Mouse (Mus musculus) heart, adult 2 months (tissue): Measurements from ENCODE around the gene Frmpd4. TPM values are rescaled to one million over a fixed set of nuclear protein-coding genes. Genes with fewer than 3 reads are reported as not detected.

Source experiments
- DNase-seq, 2 experiments: peaks; one replicate each; pipeline ENCODE4 v3.0.0; 2021
- H3K27ac ChIP-seq: fragments of 200-600 bp; 2 replicates; pipeline ENCODE4 v1.8.1; 2022
- H3K27me3 ChIP-seq: fragments of 200-500 bp; 2 replicates; pipeline ENCODE4 v1.6.1; 2012; ENCODE audit warnings: mild to moderate bottlenecking, low read length, inconsistent platforms, mixed read lengths; ENCODE audit not compliant: control insufficient read depth, insufficient read depth
- H3K36me3 ChIP-seq: fragments of 200-500 bp; 2 replicates; pipeline ENCODE4 v1.6.1; 2012; ENCODE audit warnings: low read length, inconsistent platforms; ENCODE audit not compliant: control insufficient read depth, insufficient read depth
- H3K4me1 ChIP-seq: fragments of 200-500 bp; 2 replicates; pipeline ENCODE4 v1.6.1; 2011; ENCODE audit warnings: low read length; ENCODE audit not compliant: control insufficient read depth, insufficient read depth
- H3K4me3 ChIP-seq: fragments of 200-600 bp; 2 replicates; pipeline ENCODE4 v1.8.1; 2022
- H3K79me2 ChIP-seq: fragments of 200-500 bp; replicated peaks from 2 replicates; pipeline ENCODE4 v1.6.1; 2012; ENCODE audit warnings: mild to moderate bottlenecking, inconsistent platforms, low read length, moderate library complexity, mixed read lengths; ENCODE audit not compliant: control insufficient read depth, insufficient read depth
- H3K9ac ChIP-seq: fragments of 200-500 bp; 2 replicates; pipeline ENCODE4 v1.6.1; 2012; ENCODE audit warnings: low read depth, mild to moderate bottlenecking, control low read depth, inconsistent platforms, low read length, mixed read lengths
- CTCF ChIP-seq: fragments of 200-600 bp; IDR thresholded peaks from 2 replicates; pipeline ENCODE4 v1.8.1; 2022; ENCODE audit warnings: antibody characterized with exemption, mild to moderate bottlenecking, moderate library complexity
- EP300 ChIP-seq: fragments of 200-500 bp; IDR thresholded peaks from 2 replicates; pipeline ENCODE4 v1.6.1; 2011; ENCODE audit warnings: low read depth, low read length, control low read depth; ENCODE audit not compliant: insufficient read depth
- POLR2A ChIP-seq: fragments of 200-500 bp; IDR thresholded peaks from 2 replicates; pipeline ENCODE4 v1.6.1; 2011; ENCODE audit warnings: mild to moderate bottlenecking, low read depth, low read length, control low read depth; ENCODE audit not compliant: insufficient read depth
- WGBS: fragments of 180-500 bp; shearing (Covaris S2); methylation state at CpG from one replicate; pipeline ENCODE4 v1.1.7; 2018; 5-methylcytosine and 5-hydroxymethylcytosine counted together
- intact Hi-C: fragments of 180-260 bp; cut with DNase I; formaldehyde crosslinking; loops from one replicate; pipeline ENCODE4 v1.15.1; 2025
- long read RNA-seq: library from polyadenylated mRNA; stranded (forward); transcript quantifications from one replicate; pipeline ENCODE4 v2.0.0, GENCODE M21; 2021
- polyA plus RNA-seq: library from polyadenylated mRNA; depleted of rRNA; stranded (reverse); fragments of >200 nt; gene quantifications from 2 replicates; pipeline ENCODE4 v1.2.3, GENCODE M21; 2012; rRNA removed
- total RNA-seq, 2 experiments: library from RNA; stranded (reverse); gene quantifications; 2 replicates each; pipeline ENCODE4 v1.2.3; 2021

The Frmpd4 gene
- total RNA-seq (not detected), polyA plus RNA-seq (not detected in 2 replicates)
- long read RNA-seq, result 0 reads

GRCm38 (mm10) chrX:168577131-168577530 is at the start of gene Frmpd4:
Gene Frmpd4 (minus strand): TSS chrX:168577231.
- Histone ChIP-seq H3K27me3 (no peaks in the 10 kb centered on the region), H3K27ac (no peak within 1 kb of the TSS), H3K4me3 (no peak within 1 kb of the TSS), H3K36me3 (no peaks in the 10 kb centered on the region), H3K9ac (no peak within 1 kb of the TSS), H3K4me1 (no peaks in the 10 kb centered on the region), H3K79me2 (no peaks in the 10 kb centered on the region)
- no peak for DNase-seq
- intact Hi-C loops, result no loop called here
- WGBS, result 79% methylated on average over 5 of the region's 5 CpGs
- TF ChIP-seq POLR2A (no peak), CTCF (no peak), EP300 (no peak)

DNA sequence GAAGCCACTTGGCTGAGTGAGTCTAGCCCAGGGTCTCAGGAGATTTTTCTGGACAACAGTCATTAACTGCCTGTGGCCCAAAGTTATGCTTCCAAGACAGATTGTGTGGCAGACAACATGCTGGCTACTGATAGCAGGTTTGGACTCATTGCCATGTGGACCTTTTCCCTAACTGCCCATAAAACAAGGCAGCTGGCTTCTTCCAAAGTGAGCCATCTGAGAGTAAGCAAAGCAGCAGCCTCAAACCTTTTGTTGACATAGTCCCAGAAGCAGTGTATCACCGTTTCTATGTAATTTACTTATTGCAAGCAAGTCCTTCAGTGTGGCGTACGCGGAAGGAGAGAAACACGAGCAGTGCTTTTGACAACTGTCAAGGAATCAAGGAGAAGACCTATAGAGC is 18.2 kb upstream of the Frmpd4 start:
- no peak for DNase-seq
- Histone ChIP-seq H3K4me1 (no peaks in the 10 kb centered on the region), H3K36me3 (no peaks in the 10 kb centered on the region), H3K4me3 (no peak overlapping the region), H3K9ac (no peak overlapping the region), H3K79me2 (no peaks in the 10 kb centered on the region), H3K27me3 (no peaks in the 10 kb centered on the region), H3K27ac (no peak overlapping the region)
- WGBS, result 59% methylated on average over 5 of the region's 5 CpGs
- intact Hi-C loops, result no loop called here
- TF ChIP-seq POLR2A (no peak), EP300 (no peak), CTCF (no peak)

GRCm38 (mm10) chrX:168584303-168584702 is 7.3 kb upstream of the Frmpd4 start:
- no peak overlapping the region for H3K27ac ChIP-seq
- H3K79me2 ChIP-seq, result no peaks in the 10 kb centered on the region
- peak; percentile 56 for TF ChIP-seq CTCF
- no peak for TF ChIP-seq POLR2A
- TF ChIP-seq EP300, result no peak
- no peak for DNase-seq
- 33% methylated on average over 1 of the region's 1 CpGs for WGBS
- H3K36me3 ChIP-seq, result no peaks in the 10 kb centered on the region
- intact Hi-C loops, result loop anchor here (10.0 kb wide), 1 partner anchor 350 kb away; no protein-coding TSS in a partner anchor
- no peaks in the 10 kb centered on the region for H3K27me3 ChIP-seq
- no peaks in the 10 kb centered on the region for H3K4me1 ChIP-seq
- H3K9ac ChIP-seq, result no peak overlapping the region
- H3K4me3 ChIP-seq, result no peak overlapping the region

DNA sequence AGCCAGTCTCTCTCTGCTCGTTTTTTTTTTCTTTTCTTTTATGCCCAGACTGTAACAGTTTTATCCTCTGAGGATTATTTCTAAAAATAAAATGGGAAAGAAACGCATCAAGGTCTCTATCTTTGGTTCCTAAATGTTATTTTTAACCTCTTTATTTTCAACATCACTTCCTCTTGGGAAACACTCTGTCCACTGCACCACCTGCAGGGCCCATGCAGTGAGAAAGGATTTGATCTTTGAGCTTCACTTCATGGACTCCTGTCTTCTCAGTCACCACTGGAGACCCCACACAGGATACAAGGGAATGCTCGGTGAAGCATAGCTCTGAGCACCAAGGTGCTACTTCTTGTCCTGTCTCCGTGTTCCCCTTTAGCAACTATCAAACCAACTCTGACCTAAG is 5.2 kb downstream of the Frmpd4 start:
- no peaks in the 10 kb centered on the region for H3K79me2 ChIP-seq
- DNase-seq, result no peak
- no peaks in the 10 kb centered on the region for H3K4me1 ChIP-seq
- TF ChIP-seq POLR2A (no peak), EP300 (no peak), CTCF (no peak)
- WGBS, result 43% methylated on average over 4 of the region's 4 CpGs
- intact Hi-C loops, result no loop called here
- H3K9ac ChIP-seq, result no peak overlapping the region
- H3K27ac ChIP-seq, result no peak overlapping the region
- H3K36me3 ChIP-seq, result no peaks in the 10 kb centered on the region
- no peak overlapping the region for H3K4me3 ChIP-seq
- no peaks in the 10 kb centered on the region for H3K27me3 ChIP-seq

DNA sequence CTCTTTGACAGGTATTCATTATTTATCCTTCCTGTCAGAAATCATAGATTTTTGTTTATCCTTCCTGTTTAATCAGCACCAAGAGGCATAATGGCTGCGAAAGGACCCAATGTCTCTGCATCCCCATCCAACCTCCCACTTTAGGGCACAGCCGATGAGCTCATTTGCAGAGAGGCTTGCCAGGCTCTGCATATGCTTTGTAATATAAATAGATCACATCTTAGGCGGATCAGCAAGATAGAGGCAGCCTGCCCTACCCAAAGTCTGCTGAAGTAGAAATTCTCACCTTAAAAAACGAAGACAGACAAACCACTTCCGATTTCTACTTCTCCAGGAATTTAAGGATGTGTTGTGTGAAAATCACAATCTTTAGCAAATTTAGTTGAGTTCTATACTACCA is 7.8 kb downstream of the Frmpd4 start:
- no peak overlapping the region for H3K9ac ChIP-seq
- no peaks in the 10 kb centered on the region for H3K4me1 ChIP-seq
- no peaks in the 10 kb centered on the region for H3K79me2 ChIP-seq
- no peak overlapping the region for H3K27ac ChIP-seq
- TF ChIP-seq POLR2A, result no peak
- TF ChIP-seq EP300, result no peak
- TF ChIP-seq CTCF, result no peak
- intact Hi-C loops, result no loop called here
- DNase-seq, result no peak
- 73% methylated on average over 5 of the region's 5 CpGs for WGBS
- no peaks in the 10 kb centered on the region for H3K27me3 ChIP-seq
- no peaks in the 10 kb centered on the region for H3K36me3 ChIP-seq
- H3K4me3 ChIP-seq, result no peak overlapping the region

GRCm38 (mm10) chrX:168505254-168505653 is 71.8 kb downstream of the Frmpd4 start:
- Histone ChIP-seq H3K36me3 (no peaks in the 10 kb centered on the region), H3K9ac (no peak overlapping the region), H3K27me3 (no peaks in the 10 kb centered on the region), H3K4me1 (no peaks in the 10 kb centered on the region), H3K4me3 (no peak overlapping the region), H3K79me2 (no peaks in the 10 kb centered on the region), H3K27ac (no peak overlapping the region)
- intact Hi-C loops, result no loop called here
- TF ChIP-seq POLR2A (no peak), EP300 (no peak), CTCF (no peak)
- no peak for DNase-seq
- WGBS, result 27% methylated on average over 1 of the region's 1 CpGs

GRCm38 (mm10) chrX:168455233-168455632 is 121.8 kb downstream of the Frmpd4 start:
- Histone ChIP-seq H3K4me1 (no peaks in the 10 kb centered on the region), H3K9ac (no peak overlapping the region), H3K27ac (no peak overlapping the region), H3K79me2 (no peaks in the 10 kb centered on the region), H3K36me3 (no peaks in the 10 kb centered on the region), H3K4me3 (no peak overlapping the region), H3K27me3 (no peaks in the 10 kb centered on the region)
- DNase-seq, result no peak
- intact Hi-C loops, result no loop called here
- 59% methylated on average over 2 of the region's 2 CpGs for WGBS
- TF ChIP-seq CTCF (no peak), POLR2A (no peak), EP300 (no peak)
